Mouse (Mus musculus): ENCODE data around the gene Blmh.

- no peak for TF ChIP-seq CTCF (IDR thresholded peaks at IDR 0.05; ENCODE audit: borderline replicate concordance, insufficient read depth, low read length)
- no peak for TF ChIP-seq POLR2A (IDR thresholded peaks at IDR 0.05; ENCODE audit: low read depth, low read length)
Observed at GRCm38 (mm10) chr11:76946203-76946585, 21.6 kb downstream of the Blmh start.

All from embryonic fibroblast, embryonic 13.5 days (primary cell).